Mouse (Mus musculus): ENCODE results near the gene Fam117a.
A peak's percentile ranks its signal among the peaks of the same experiment; 100 is the strongest.
"Not testable (repeated sequence)": the region's sequence is repeated elsewhere in the genome, so short reads cannot be mapped to it uniquely, and the experiment has no call there.

Fam117a gene

DNA sequence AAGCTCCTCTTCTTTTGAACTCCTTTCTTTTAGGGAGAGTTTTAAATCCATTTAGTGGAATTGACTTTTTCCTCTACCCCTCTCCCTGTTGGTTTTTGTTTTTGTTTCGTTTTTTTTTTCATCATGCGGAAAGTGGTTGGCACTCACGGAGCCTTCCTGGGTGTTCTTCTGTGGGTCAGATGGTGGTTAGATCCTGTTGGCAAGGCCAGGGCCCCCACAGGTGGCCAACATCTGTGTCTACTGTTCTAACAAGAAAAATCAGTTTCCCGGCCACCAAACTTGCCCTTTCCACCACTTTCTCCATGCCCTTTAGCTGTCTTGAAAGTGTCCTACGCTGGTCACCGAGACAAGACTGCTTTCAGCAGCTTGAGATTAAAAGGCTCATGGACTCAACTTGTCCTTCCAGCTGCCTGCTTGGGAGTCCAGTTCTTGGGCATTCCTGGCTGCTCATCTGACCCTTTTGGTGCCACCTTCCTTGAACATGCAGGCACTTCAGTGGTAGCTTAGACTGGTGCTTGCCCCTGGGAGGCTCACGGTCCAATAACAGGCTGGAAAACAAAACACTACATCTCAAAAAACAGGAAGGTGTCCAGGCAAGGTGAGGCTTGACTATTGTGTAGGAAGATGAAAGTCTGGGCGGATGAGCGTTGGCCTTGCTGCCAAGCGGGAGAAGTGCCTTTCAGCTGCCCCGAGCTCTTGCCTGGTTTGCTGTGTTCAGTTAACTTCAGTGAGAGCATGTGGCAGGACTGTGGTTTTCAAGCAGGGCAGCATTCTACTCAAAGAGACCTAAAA, 56.1 kb downstream of the Fam117a start:
- DNase-seq (ENCODE audit: low spot score in 2 of 2): no peak

DNA sequence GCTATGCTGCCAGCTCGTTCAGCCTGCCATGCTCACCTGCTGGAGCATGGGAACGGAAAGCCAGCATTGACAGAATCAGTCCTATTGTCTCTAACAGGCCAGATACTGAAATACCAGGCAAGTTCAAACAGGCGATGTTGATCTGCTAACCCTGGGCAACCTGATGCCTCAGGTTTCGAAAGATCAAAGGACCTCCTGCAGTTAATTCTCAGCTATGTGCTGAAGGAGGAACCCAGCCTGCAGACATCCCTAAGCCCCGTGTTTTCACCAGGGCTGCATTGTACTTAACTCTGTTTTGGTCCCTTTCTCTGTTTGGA, 56.6 kb downstream of the Fam117a start:
- DNase-seq (ENCODE audit: low spot score in 2 of 2): no peak

DNA sequence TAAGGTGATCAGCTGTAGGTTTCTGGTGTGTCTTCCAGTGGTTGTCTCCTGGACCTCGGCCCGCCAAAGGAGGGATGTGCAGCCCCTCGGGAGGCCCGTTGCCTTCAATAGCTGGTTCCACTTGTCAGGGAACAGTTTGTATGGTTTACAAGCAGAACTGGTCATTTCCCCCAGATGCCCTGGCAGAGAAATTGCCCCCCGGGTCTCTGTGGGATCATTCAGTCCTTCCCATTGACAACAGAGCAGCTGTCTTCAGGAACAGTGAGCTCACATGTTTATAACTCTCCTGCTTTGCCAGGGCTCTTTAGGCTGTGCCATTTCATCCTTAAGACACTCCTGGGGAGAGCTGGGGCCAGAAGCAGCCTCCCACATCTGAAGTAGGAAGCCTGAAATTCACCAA, 57.3 kb downstream of the Fam117a start:
- no peak for DNase-seq (ENCODE audit: low spot score in 2 of 2)

DNA sequence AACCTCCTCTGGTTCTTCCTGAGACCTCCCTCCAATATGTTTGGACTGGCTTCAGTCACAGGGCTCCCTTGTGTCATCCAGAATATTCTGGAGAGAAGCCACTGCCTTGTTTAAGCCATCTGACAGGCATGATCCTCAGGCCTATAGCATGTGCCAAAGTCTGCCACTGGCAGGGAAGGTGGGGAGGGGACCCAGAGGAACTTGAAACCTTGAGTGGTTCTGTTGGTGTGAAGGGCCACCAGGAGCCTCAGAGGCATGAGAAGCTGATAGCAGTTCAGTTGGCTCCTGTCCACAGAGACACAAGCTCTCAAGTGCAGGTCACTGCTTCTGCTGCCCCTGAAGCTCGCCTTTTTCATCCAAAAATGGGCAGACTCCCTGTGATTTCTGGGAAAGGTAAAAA, 59.7 kb downstream of the Fam117a start:
- DNase-seq (ENCODE audit: low spot score in 2 of 2): no peak

DNA sequence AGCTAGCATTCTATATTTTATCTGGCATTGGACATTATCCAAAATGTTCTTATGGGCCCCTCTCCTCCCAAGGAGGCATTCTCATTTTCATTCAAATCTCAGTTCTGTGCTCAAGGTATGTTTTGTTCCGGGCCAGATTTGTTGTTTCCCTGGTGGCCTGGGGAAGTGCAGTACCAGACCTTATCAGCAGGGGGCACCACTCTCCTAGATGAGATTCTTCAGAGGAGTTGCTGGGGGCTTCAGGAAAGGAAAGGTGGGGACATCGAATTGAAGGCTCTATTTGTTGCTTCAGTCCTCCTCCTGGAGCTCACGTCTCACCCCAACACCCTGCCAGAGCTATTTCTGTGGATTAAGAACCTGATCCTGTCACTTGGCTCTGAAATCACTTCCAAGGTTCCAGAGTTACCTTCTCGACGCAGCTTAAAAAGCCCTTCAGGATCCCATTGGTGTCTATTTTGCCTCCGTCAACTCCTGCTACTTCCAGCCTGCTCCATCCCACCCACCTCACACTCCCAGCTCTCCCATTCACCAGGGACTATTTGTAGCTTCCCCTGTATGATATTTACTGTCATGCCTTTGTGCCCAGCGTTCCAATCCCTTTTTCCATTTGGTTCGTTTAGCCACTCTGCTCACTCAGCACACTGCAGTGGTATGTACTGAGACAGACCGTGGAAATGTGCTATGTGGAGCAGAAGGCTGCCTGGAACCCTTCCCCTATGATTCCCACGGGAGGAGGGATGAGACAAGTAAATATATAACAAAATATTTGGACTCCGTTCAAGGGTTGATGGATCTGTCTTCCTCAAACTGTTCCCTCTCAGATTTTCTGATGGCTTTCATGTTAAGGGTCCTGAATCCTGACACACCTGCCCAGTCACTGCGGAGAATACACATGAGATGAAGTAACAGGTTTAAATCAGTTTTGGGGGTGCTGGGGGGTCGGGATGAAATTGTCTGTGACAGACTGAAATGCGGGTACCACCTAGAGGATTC, 61.3 kb downstream of the Fam117a start:
- peak; percentile 46 to 59 for DNase-seq (ENCODE audit: low spot score in 2 of 2)

DNA sequence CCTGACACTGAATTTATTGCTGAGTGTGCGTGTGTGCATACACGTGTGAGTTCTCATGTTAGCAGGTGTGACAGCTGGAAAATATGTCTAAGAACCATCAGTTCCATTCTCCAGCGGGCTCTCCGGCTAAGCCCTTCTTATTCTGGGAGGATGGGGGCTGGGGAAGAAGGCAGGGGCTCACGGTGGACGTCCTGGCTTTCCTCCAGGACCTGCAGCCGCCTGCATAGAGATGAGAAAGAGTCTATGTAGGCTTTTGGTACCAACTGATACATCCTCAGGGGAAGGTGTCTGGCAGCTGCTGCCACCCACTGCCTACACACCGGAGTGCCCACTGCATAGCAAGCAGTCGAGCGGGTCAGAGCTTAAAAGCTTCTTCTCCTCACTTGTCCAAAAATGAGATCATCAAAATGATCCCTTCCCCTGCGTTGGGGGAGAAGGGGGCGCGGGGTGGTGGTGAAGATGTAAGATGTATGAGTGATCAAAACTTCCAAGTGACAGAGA, 62.8 kb downstream of the Fam117a start:
- no peak for DNase-seq (ENCODE audit: low spot score in 2 of 2)

DNA sequence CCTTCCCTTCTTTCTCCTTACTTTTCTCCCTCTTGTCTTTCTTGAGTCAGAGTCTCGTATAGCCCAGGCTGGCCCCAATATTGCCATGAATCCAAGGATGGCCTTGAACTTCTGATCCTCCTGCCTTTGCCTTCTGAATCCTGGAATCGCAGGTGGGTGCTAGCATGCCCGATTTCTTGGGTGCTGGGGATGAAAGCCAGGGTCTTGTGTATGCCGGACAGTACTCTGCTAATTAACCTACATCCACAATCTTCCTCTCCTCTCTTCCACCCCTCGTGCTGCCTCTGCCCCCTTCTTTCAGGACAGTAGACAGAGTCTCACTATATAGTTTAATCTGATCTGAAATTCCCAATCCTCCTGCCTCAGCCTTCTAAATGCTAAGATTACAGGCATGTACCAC, 64.8 kb downstream of the Fam117a start:
- DNase-seq (ENCODE audit: low spot score in 2 of 2): no peak

DNA sequence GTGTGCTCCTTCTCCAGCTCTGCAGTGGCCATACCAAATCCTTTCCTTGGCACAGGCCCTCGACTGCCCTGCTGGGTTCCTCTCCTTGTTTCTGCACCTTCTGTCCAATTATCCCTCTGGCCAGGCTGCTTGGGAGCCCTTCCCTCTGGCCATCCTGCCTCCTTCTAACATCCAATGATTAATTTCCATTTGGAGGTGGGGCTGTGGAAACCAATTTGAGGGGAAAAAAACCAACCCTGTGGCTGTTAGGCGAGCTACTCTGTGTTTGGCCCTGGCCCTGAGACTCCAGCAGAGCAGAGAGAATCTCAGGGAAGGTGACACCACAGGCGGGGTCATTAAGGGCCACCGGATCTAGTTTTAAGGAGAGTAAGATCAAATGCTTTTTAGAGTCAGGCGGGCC, 65.4 kb downstream of the Fam117a start:
- no peak for DNase-seq (ENCODE audit: low spot score in 2 of 2)

DNA sequence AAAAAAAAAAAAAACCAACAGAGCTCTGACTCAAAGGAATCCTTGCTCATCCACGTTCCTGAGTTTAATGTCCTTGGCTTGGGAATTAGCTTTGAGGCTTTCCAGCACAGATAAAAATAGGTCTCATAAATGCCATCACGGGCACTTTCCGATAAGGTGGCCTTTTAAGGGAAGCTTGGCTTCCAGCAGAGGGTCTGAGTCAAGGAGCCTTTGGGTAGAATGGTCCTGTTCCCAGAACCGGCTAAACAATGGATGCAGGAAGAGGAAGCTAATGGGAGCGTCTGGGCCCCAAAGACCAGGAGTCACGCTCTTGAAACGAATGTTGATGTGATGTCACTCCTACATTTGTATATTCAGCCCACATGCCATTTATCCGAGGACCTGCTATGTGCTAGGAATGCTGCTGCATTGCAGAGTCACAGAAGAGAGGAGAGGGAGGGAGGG, 65.9 kb downstream of the Fam117a start:
- DNase-seq (ENCODE audit: low spot score in 2 of 2): no peak

DNA sequence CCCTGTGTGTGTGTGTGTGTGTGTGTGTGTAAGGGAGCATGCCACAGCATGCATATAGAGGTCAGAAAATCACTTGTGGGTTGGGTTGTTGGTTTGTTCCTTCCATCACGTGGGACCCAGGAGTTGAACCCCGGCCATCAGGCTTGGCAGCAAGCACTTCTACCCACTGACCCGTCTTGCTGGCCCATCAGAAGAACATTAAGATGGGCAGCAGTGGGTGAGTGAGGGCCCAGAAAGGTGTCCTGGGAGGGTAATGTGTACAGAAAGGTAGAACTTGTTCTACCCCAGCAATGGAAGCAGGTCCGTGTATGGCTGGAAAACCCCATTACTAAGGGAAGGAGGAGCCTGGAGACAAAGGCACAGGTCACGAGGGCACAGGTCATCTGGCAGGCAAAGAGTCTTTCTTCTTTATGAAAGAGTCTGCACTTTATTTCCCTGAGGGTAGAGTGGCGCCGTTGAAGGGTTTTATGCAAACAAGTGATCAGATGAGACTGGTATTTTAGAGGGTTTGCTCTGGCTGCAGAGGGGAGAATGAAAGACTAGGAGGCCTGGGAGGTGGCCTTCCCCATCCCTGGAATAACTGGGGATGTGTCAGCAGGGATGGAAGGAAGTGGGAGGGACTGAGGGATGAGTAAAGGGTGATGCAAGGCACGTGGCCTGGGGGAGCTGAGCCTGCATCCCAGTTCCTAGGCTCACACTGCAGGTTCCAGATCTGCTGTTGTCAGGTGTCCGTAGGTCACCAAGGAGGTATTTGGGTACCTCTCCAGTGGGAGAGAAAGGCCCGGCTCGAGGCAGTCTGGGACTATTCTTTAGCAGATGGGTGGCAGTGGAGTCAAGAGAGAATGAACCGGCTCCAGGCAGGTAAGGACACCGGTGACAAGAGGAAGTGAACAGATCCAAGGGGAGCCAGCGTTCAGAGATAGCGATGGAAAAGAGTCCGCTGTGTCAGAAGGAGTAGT, 66.8 kb downstream of the Fam117a start:
- DNase-seq (ENCODE audit: low spot score in 2 of 2): no peak

DNA sequence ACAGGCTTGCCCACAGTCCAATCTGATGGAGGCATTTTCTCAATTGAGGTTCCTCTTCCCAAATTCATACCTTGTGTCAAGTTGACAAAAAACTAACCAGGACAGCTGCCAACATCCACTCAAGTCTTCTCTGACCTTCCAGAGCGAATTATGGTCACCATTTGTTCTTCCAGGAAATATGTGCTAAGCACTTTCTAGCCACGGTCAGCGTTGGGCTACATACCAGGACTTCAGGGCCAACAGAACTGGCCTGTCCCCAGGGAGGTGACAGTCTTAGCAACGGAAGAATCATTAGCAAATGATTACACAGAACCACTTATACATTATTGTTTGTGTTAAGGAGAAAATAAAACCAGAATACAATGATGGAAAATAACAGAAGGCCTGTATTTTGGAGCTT, 69.0 kb downstream of the Fam117a start:
- no peak for DNase-seq (ENCODE audit: low spot score in 2 of 2)

DNA sequence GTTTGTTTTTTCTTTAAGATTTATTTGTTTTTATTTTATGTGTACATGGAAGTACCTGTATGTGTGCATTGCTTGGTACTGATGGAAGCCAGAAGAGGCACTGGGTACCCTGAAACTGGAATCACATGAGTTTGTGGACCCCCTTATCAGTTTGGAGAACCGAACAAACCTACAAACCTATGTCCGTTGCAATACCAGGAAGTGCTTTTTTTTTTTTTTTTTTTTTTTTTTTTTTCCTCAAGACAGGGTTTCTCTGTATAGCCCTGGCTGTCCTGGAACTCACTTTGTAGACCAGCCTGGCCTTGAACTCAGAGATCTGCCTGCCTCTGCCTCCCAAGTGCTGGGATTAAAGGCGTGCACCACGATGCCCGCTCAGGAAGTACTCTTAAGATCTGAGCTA, 69.6 kb downstream of the Fam117a start:
- not testable (repeated sequence) for DNase-seq (ENCODE audit: low spot score in 2 of 2)

DNA sequence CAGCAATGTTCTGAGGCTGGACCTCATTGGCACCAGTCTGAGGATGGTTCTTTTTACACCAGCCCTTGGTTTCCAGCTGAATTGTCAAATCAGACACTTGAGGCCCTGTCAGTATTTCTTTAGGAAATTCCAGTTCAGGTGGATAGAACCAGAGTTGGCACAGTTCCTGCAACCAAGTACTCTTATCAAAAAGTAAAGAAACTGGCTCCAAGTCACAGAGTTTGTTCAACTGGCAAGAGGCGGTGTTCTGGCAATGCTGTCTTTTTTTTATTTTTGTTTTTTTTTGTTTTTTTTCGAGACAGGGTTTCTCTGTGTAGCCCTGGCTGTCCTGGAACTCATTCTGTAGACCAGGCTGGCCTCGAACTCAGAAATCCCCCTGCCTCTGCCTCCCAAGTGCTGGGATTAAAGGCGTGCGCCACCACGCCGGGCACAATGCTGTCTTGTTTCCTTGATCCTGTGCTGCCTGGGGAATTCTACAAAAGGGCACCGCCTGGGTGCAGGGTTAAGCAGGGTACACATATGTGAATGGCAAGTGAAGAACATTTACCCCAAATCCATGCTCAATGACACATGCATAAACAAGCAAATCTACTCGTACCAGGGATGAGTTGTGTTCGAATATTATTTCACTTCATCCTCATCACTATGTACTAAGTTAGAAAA, 72.8 kb downstream of the Fam117a start:
- no peak for DNase-seq (ENCODE audit: low spot score in 2 of 2)

DNA sequence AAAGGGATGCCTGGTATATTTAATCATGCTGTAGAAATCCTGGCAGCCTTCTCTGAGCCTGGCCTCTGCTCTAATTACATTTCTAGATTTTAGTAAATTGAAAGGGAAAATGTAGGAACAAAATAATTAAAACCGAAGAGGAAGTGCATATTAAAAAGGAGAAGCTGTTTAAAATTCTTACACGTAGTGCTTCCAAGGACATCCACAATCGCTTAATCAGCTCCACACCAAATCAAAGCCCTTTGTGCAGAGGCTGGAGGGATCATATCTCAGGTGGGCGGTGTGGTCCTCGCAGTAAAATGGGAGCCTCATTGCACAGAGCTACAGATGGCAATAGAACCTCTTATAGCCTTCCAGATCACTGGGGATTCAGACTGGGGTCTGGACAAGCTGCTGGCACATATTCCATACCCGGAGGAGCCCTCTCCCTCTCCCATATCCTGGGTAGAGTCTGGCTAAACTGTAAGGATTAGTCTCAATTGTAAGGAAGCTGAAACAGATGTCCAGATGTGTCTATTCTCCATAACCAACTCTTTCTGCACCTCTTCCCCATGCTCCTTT, 74.7 kb downstream of the Fam117a start:
- no peak for DNase-seq (ENCODE audit: low spot score in 2 of 2)

DNA sequence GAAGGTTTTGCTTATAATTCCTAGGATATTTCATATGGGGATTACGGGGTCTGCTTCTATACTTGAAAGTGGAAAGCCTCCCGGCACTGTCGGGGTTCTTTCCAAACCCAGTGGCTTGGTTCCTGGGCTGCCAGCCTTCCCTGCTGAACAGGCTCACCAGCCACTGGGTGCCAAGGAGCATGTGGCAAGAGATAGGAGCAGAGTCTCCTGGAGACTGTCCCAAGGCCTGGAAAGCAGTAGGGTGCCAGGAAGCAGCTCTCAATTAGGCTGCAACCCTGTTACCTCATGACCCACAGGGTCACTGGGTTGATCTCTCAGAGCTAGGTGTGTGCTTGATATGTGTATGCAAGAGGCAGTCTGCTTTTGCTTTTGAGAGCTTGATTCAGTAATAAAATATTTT, 75.8 kb downstream of the Fam117a start:
- DNase-seq (ENCODE audit: low spot score in 2 of 2): no peak

DNA sequence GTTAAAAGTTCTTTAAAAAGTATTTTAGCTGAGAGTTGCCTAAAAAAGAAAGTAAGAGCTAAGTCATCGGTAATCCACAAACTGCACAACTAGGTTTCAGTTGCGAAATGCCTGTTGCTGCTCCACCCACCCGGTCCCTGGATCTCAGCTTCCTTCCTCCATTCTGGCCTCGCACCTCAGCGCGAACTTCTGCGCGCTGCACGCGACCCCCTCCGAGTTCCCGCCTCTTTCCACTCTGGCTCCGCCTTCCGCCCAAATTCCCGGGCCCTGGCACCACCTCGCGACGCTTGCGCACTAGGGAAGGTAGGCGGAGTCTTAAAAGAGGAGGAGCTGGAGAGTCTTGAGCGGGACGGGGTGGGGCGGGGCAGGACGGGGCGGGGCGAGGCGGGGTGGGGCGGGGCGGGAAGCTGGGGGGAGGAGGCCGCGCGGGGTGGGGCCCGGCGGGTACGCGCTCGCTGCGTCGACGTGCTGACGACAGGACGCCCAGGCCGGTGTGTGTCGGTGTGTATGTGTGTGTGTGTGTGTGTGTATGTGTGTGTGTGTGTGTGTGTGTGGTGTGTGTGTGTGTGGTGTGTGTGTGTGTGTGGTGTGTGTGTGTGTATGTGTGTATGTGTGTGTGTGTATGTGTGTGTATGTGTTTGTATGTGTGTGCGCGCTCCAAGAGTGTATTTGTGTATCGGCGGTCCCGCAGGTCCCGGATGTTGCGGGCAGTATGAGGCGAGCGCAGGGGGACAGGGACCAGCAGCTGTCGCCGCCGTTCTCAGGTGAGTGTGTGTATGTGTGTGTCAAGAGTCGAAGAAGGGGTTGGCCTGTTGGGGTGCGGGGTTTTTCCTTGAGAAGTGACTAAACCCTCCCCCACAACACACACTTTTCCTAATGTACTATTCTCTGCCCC, 77.1 kb downstream of the Fam117a start, which contains the start of gene Spop:
Gene Spop, plus strand, starts transcription at position 440 of the 895 bp plus-strand sequence.
- DNase-seq (ENCODE audit: low spot score in 2 of 2): peak; percentile 71 to 75

DNA sequence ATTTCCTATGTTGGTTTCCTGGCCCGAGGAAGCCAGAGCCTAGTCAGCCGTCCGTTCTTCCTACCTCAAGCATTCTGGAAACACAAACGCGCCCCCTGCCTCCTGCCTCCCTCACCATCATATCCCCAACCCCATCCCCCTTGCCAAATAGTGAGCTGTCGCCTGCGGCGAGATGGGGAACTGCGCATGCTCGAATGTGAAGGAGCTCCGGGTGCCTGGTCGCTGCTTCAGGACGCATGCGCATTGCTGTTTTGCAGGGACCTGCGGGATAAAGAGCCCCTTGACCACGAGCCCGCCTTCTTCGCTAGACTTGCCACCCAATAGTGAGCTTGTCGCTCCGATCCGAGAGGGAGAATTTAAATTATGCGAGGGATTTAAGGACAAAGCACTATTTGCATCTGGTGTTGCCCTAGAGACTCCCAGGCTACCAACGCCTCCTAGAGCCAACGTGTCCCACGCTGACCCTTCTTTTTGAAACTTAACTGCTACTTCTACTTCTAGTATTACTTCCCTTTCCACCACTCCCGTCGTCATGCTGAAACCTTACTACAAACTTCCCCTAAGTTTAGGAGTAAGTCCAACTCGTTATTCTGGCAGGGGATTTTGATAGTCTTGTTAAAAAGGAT, 77.8 kb downstream of the Fam117a start:
- peak; percentile 91 to 93 for DNase-seq (ENCODE audit: low spot score in 2 of 2)

DNA sequence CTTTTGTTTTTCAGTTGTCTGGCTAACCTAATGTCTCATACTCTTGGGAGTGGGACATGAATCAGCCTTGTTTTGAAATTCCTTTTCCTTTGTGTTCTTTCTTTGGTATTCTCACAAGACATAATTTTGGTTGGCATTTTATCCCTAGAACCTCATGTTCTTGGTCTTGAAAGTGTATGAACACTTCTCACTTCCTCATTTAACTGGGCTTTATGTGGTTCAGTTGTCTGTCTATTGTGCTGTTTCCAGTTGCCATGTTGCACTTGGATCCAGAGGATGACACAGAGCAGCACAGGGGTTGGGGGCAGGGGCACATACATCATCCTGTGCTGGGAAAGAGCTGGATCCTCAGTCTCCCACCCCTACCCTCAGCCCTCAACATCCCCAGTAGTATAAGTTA, 79.1 kb downstream of the Fam117a start:
- no peak for DNase-seq (ENCODE audit: low spot score in 2 of 2)

DNA sequence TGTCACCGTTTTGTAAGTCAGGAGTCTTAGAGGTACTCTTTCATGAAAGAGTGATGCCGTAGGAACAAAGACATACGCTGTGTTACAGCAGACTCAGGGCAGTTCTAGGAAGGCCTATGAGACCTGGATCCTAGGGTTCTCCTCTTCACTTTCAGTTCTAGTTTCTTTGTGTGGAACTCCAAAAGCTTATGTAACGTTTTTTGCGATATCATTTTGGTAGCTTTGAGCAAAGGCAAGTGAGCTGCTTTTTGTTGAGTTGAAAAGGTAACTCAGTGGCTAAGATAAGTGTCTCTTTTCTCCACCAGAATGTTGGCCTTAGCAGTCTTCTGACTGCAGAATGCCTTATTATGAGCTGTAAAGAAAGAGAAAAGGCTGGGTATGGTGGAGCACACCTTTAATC, 80.5 kb downstream of the Fam117a start:
- no peak for DNase-seq (ENCODE audit: low spot score in 2 of 2)
